10 mouse cellular contexts compared by ENCODE assay signal in genomic region chr13:99444880-99445279, GRCm38 (mm10).
DNase-seq lines count a peak whose midpoint lies in the region; ATAC-seq and TF ChIP-seq lines count a peak whose summit lies in the region.
"Had no signal": no experiment of that assay in that cellular context is flagged by ENCODE, and none has a peak within 500 bp of the region (broad histone marks: within the 10 kb centered on the region; RNA-seq: fewer than 3 reads in every experiment).

No protein-coding gene starts in this region.

- H3K9ac ChIP-seq in heart, adult 2 months (ENCODE audit: low read depth, low read length) = no peak overlapping the region
- H3K9ac ChIP-seq in hindbrain, embryonic 11.5 days (ENCODE audit: low read depth, low read length) = peak overlapping the region; percentile 36
- H3K9ac ChIP-seq in midbrain, embryonic 14.5 days (replicated peaks; ENCODE audit: low read length) = 0 out of 2 replicates have a peak overlapping the region, but pooled peaks have one; percentile 13
- H3K9ac ChIP-seq: lung, embryonic 15.5 days had no signal

- TF ChIP-seq CTCF in heart, adult 2 months (IDR thresholded peaks at IDR 0.05) = 0 out of 2 replicates have a peak, but pooled peaks have one; percentile 12

- no peaks in the 10 kb centered on the region for H3K27me3 ChIP-seq in heart, adult 2 months (ENCODE audit: control insufficient read depth, insufficient read depth, low read length)
- H3K27me3 ChIP-seq in heart, embryonic 10.5 days (ENCODE audit: insufficient read depth, poor library complexity, severe bottlenecking) = no peaks in the 10 kb centered on the region
- no peaks in the 10 kb centered on the region for H3K27me3 ChIP-seq in hindbrain, embryonic 11.5 days (ENCODE audit: control insufficient read depth, insufficient read depth, low read length)
- H3K27me3 ChIP-seq in midbrain, embryonic 14.5 days (ENCODE audit: control insufficient read depth, insufficient read depth, low read length) = no peaks in the 10 kb centered on the region
- H3K27me3 ChIP-seq: lung, embryonic 15.5 days had no signal

- H3K79me2 ChIP-seq in heart, adult 2 months (replicated peaks; ENCODE audit: control insufficient read depth, insufficient read depth, low read length) = no peaks in the 10 kb centered on the region

- H3K4me2 ChIP-seq in hindbrain, embryonic 11.5 days (replicated peaks; ENCODE audit: low read depth, low read length) = peak overlapping the region; percentile 55
- H3K4me2 ChIP-seq in midbrain, embryonic 14.5 days (ENCODE audit: low read length) = peak overlapping the region; percentile 47
- H3K4me2 ChIP-seq: lung, embryonic 15.5 days had no signal

- no peaks in the 10 kb centered on the region for H3K9me3 ChIP-seq in heart, embryonic 10.5 days
- H3K9me3 ChIP-seq in hindbrain, embryonic 11.5 days (ENCODE audit: control insufficient read depth, low read length) = no peaks in the 10 kb centered on the region
- H3K9me3 ChIP-seq in midbrain, embryonic 14.5 days (ENCODE audit: control insufficient read depth, low read length) = no peaks in the 10 kb centered on the region
- H3K9me3 ChIP-seq: lung, embryonic 15.5 days had no signal

- no peak for TF ChIP-seq POLR2A in heart, adult 2 months (IDR thresholded peaks at IDR 0.05; ENCODE audit: insufficient read depth, low read depth, low read length)

- TF ChIP-seq EP300 in heart, adult 2 months (IDR thresholded peaks at IDR 0.05; ENCODE audit: insufficient read depth, low read depth, low read length) = no peak

- intact Hi-C loops in heart, adult 2 months (cut with DNase I) = loop anchor here (5.0 kb wide), 1 partner anchor 62 kb away; no protein-coding TSS in a partner anchor

- 15% methylated on average over 6 of the region's 6 CpGs for WGBS in heart, adult 2 months
- 12% methylated on average over 6 of the region's 6 CpGs for WGBS in heart, embryonic 10.5 days
- WGBS in hindbrain, embryonic 11.5 days = under 1% methylated on average over 6 of the region's 6 CpGs
- WGBS in midbrain, embryonic 14.5 days = under 1% methylated on average over 6 of the region's 6 CpGs

- no peak for DNase-seq in heart, adult 2 months
- no peak for DNase-seq in heart, embryonic 10.5 days (ENCODE audit: low spot score)
- DNase-seq in ZHBTc4 (ENCODE audit: low read depth, low spot score) = peak; percentile 88
- DNase-seq in hindbrain, embryonic 11.5 days (ENCODE audit: low spot score) = peak; percentile 83
- DNase-seq in midbrain, embryonic 14.5 days = peak; percentile 81
- no peak for DNase-seq in Muller cell, postnatal 12 days (ENCODE audit: inconsistent ontology term)
- DNase-seq in adipocyte (ENCODE audit: low spot score) = no peak
- no peak for DNase-seq in right cerebral cortex, postnatal 36 days (ENCODE audit: low spot score in 2 of 2)
- DNase-seq: cerebellum, adult 18-20 months had no signal

- no peak overlapping the region for H3K4me3 ChIP-seq in heart, adult 2 months
- no peak overlapping the region for H3K4me3 ChIP-seq in heart, embryonic 10.5 days
- H3K4me3 ChIP-seq in hindbrain, embryonic 11.5 days (ENCODE audit: low read depth, low read length) = no peak overlapping the region
- no peak overlapping the region for H3K4me3 ChIP-seq in midbrain, embryonic 14.5 days (replicated peaks; ENCODE audit: low read depth, low read length)
- H3K4me3 ChIP-seq: lung, embryonic 15.5 days had no signal

- ATAC-seq in hindbrain, embryonic 11.5 days (ENCODE audit: low FRiP score) = peak; percentile 67
- no peak; the same call in 1 of the 2 replicates for ATAC-seq in midbrain, embryonic 14.5 days (ENCODE audit: low FRiP score, low TSS enrichment)

- no peaks in the 10 kb centered on the region for H3K36me3 ChIP-seq in heart, adult 2 months (ENCODE audit: control insufficient read depth, insufficient read depth, low read length)
- peaks cover 35% of the 10 kb centered on the region for H3K36me3 ChIP-seq in heart, embryonic 10.5 days
- peaks cover 16% of the 10 kb centered on the region for H3K36me3 ChIP-seq in hindbrain, embryonic 11.5 days (ENCODE audit: control insufficient read depth, insufficient read depth, low read length)
- peaks cover 25% of the 10 kb centered on the region for H3K36me3 ChIP-seq in midbrain, embryonic 14.5 days (ENCODE audit: control insufficient read depth, insufficient read depth, low read length)

- peaks cover 4% of the 10 kb centered on the region for H3K4me1 ChIP-seq in heart, adult 2 months (ENCODE audit: control insufficient read depth, insufficient read depth, low read length)
- peaks cover 27% of the 10 kb centered on the region for H3K4me1 ChIP-seq in heart, embryonic 10.5 days
- peaks cover 28% of the 10 kb centered on the region for H3K4me1 ChIP-seq in hindbrain, embryonic 11.5 days (replicated peaks; ENCODE audit: control insufficient read depth, insufficient read depth, low read length)
- H3K4me1 ChIP-seq in midbrain, embryonic 14.5 days (ENCODE audit: control insufficient read depth, insufficient read depth, low read length) = peaks cover 79% of the 10 kb centered on the region

- no peak overlapping the region for H3K27ac ChIP-seq in heart, adult 2 months
- H3K27ac ChIP-seq in heart, embryonic 10.5 days = no peak overlapping the region
- H3K27ac ChIP-seq in hindbrain, embryonic 11.5 days (ENCODE audit: low read depth, low read length) = peak overlapping the region; percentile 95
- peak overlapping the region; percentile 88 for H3K27ac ChIP-seq in midbrain, embryonic 14.5 days (replicated peaks; ENCODE audit: low read depth, low read length)
- H3K27ac ChIP-seq: lung, embryonic 15.5 days had no signal

Comparison
In these comparisons a context has a peak if more than half of its experiments do, and no peak if none do; other contexts are left out.
1. DNase-seq: peak in ZHBTc4 (single experiment), hindbrain, embryonic 11.5 days (single experiment) and midbrain, embryonic 14.5 days (single experiment); none in heart, adult 2 months (0 of 2), heart, embryonic 10.5 days (single experiment), Muller cell, postnatal 12 days (single experiment), adipocyte (single experiment) and right cerebral cortex, postnatal 36 days (0 of 2).
2. H3K27ac ChIP-seq: peak in hindbrain, embryonic 11.5 days (single experiment) and midbrain, embryonic 14.5 days (single experiment); none in heart, adult 2 months (single experiment) and heart, embryonic 10.5 days (single experiment).